Mouse (Mus musculus) kidney, adult 9 months (tissue): ENCODE data around the gene Gm15319.
A peak's percentile ranks its signal among the peaks of the same experiment; 100 is the strongest.
"Not testable (repeated sequence)": the region's sequence is repeated elsewhere in the genome, so short reads cannot be mapped to it uniquely, and the experiment has no call there.

Experiments used
- DNase-seq: peaks from one replicate; pipeline ENCODE4 v3.0.0; 2022

Gene Gm15319

GRCm38 (mm10) chr8:20363110-20363509 lies at the start of gene Gm15319:
TSS of gene Gm15319 (minus strand) at chr8:20363210.
- not testable (repeated sequence) for DNase-seq

DNA sequence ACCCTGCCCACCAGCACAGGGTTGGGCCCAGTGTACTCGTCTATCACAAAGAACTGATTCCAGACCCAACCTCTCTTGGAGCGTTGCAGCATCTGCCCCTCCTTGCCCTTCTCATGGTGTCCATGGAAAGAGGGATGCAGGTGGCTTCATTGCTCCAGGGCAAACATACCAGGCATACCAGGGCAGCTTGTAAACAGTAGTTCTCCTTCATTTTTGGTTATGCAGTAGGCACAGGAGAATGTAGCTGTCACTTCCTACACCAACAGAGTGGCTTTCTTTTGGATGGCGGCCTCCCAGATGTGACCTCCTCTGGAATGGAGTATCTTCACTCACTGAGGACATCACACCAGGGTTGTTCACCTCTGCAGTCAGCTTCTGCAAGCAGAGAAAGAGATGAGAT lies 47.3 kb upstream of the Gm15319 start:
- not testable (repeated sequence) for DNase-seq

DNA sequence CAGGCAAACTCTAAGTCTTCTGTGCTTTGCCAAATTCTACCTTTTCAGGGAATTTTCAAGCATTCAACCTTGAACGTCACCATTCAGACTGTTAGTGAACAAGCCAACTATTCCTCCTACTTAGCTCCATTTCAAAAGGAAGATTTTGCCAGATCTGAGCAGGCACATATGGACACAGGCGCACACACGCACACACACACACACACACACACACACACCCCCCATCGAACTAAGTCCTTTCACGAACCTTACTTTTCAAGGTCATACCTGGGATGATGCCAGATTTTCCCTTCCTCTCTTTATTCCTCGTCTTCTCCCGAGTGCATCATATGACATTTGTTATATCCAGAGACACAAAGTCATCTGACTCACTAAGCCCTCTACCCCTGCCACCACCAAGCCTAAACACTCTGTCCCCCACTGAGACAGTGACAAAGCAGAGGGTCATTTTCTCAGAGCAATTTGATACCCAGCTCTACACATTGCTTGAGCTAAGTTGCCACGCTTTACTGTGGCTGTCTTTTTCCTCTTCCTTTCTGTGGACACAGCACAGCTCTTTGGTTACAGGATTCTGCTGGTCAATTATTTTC lies 45.5 kb upstream of the Gm15319 start:
- peak; percentile 12 for DNase-seq

- DNase-seq, result peak; percentile 78
Measured at GRCm38 (mm10) chr8:20389363-20389739, 26.3 kb upstream of the Gm15319 start.

GRCm38 (mm10) chr8:20388706-20389362 lies 25.8 kb upstream of the Gm15319 start:
- DNase-seq, result not testable (repeated sequence)

GRCm38 (mm10) chr8:20387121-20387794 lies 24.2 kb upstream of the Gm15319 start:
- not testable (repeated sequence) for DNase-seq

GRCm38 (mm10) chr8:20384990-20385389 lies 22.0 kb upstream of the Gm15319 start:
- DNase-seq, result not testable (repeated sequence)

DNA sequence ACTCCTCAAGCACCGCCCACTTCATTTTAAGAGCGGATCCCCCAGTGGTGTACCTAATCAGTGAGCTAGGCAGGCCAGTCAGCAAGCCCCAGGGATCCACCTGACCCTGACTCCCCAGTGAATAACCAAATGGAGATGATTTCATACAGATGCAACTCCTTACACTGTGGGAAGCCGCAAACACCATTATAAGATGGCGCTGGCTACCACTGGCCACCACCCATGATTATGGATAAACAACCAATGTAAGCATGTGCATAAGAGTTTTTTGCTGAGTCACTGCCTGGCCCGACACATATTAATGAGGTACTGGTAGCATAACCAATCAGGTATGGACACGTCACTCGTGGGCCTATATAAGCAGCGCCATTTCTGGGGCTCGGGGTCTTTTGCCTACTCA lies 21.1 kb upstream of the Gm15319 start:
- DNase-seq, result peak; percentile 35

DNA sequence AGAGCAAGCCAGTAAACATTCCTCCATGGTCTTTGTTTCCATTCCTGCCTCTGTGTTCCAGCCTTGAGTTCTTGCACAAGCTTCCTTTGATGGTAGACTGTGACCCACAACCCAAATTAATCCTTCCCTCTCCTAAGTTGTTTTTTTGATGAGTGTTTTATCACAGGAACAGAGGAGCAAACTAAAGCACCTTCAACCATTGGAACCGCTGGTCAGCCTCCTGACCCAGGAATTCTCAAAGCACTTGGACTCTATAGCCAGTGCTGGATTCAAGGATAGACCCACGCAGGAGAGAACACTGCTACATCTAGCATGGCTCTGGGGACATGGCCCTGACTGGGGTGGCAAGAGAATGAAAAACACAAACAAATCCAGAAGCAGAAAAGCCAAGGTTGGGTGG lies 19.1 kb upstream of the Gm15319 start:
- DNase-seq, result not testable (repeated sequence)

DNA sequence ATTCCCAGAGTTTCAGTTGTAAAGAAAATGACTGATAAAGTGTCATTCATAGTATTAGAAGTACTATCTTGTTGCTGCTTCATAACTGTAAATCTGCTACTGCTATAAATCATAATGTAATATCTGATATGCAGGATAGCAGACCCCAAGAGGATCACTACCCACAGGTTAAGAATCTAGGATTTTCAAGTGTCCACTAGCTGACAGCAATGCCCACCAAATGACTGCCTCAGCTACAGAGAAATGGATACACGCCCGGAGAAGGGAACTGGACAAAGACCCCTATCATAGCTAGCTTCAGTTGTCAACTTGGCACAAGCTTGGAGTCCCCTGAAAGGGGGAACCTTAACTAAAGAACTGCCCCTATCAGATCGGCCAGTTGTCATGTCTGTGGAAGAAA lies 18.6 kb upstream of the Gm15319 start:
- not testable (repeated sequence) for DNase-seq

- DNase-seq, result not testable (repeated sequence)
Measured at GRCm38 (mm10) chr8:20381239-20381620, 18.2 kb upstream of the Gm15319 start.

GRCm38 (mm10) chr8:20380590-20381238 lies 17.7 kb upstream of the Gm15319 start:
- DNase-seq, result not testable (repeated sequence)

- not testable (repeated sequence) for DNase-seq
Measured at GRCm38 (mm10) chr8:20379650-20380436, 16.8 kb upstream of the Gm15319 start.

GRCm38 (mm10) chr8:20378786-20379649 lies 16.0 kb upstream of the Gm15319 start:
- not testable (repeated sequence) for DNase-seq

DNA sequence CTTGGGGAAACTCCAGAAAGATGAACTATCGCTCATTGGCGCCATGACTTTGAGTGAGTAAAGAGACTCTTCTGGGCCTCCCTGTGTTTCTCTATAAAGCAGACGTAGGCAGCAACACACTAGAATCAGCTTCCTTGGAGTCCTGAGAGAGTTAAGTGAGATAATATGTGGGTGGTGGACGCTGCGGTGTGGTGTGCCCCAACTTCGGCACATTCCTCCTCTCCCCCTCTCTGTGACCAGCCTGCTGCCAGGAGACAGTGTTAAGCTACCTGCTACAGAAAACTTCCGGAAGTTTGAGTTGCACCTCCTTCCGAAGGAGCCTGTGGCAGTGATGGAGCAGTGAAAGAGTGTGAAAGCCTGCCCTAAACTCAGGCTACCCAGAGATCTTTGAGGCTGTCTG lies 15.3 kb upstream of the Gm15319 start:
- DNase-seq, result peak; percentile 38

GRCm38 (mm10) chr8:20375698-20376097 lies 12.7 kb upstream of the Gm15319 start:
- not testable (repeated sequence) for DNase-seq

DNA sequence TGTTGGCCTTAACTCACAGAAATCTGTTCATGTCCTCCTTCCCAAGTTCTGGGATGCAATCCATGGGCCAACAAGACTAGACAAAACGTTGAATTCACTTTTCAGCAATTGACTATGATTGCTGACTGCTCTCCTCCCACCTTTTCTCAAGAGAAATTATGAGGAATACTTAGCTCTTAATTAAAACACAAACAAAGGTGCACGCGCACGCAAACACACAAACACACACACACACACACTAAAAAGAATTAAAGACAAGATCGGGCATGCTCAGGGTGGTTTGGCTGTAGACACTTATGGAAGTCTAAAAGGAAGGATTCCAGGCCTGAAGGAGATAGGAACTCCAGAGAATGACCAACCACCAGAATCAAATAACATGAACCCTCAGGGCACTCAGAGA lies 6.6 kb downstream of the Gm15319 start:
- not testable (repeated sequence) for DNase-seq

DNA sequence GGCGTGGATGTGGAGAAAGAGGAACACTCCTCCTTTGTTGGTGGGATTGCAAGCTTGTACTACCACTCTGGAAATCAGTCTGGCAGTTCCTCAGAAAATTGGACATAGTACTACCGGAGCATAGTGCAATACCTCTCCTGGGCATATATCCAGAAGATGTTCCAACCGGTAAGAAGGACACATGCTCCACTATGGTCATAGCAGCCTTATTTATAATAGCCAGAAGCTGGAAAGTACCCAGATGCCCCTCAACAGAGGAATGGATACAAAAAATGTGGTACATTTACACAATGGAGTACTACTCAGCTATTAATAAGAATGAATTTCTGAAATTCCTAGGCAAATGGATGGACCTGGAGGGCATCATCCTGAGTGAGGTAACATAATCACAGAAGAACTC lies 9.4 kb downstream of the Gm15319 start:
- DNase-seq, result peak; percentile 24

DNA sequence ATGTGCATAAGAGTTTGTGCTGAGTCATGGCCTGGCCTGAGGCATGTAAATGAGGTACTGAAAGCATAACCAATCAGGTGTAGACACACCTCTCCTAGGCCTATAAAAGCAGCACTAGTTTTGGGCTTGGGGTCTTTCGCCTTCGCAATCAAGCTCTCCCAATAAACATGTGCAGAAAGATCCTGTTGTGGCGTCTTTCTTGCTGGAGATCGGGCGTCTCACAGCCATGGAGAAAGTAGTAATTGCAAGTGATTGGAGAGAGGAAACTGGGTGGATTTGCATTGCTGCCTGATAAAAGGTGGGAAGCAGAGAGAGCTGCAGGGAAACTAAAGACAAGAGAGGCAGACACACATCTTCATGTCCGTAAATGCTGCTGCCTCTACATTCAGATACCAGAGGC lies 60.3 kb downstream of the Gm15319 start:
- DNase-seq, result not testable (repeated sequence)

DNA sequence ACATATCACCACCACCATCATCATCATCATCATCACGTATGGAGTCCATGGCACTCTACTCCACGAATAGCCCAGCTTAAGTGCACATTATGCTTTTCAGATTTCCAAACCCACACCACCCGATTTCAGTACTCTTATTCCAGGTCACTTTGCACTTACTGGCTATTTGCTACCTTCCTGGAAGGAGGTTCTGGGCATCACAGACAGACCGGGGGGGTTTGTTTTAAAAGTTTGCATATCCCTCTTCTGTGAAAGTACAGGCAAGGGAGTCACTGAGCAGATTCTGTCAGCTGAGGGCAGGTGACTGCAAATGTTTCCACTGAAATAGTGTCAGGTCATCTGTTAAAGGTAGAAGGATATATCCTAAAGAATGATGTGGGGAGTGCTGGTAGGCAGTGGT lies 63.0 kb downstream of the Gm15319 start:
- not testable (repeated sequence) for DNase-seq

GRCm38 (mm10) chr8:20297939-20298505 lies 65.0 kb downstream of the Gm15319 start:
- DNase-seq, result peak; percentile 54
